Mouse (Mus musculus) thymus, postnatal 10 days (tissue): ENCODE data around the gene Olfr23.
"Not testable (repeated sequence)": the region's sequence is repeated elsewhere in the genome, so short reads cannot be mapped to it uniquely, and the experiment has no call there.

Experiments
- DNase-seq, 2 experiments: peaks; one replicate each; pipeline ENCODE4 v3.0.0; 2021; ENCODE audit warnings: low spot score in 2 of 2

Gene Olfr23

DNA sequence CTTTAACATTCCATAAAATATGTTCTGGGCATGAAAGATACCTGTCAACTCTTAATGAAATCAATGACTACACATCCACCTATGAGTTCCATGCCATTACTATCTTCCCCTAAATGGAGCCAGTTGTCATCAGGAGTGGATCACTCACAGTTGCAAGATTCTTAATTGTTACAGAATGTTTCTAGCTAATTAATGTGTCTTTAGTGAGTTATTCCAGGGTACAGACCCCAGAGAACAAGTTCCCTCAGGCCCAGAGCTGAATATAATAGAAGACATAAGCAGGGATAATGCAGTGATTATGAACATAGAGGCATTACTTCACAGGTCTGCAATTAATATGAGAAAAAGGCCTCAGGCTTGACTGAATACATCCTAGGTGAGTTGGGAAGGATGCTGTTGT, at the start of gene Olfr23:
TSS of gene Olfr23 (plus strand) at position 301 of the 400 bp plus-strand sequence.
- DNase-seq = no peak

DNA sequence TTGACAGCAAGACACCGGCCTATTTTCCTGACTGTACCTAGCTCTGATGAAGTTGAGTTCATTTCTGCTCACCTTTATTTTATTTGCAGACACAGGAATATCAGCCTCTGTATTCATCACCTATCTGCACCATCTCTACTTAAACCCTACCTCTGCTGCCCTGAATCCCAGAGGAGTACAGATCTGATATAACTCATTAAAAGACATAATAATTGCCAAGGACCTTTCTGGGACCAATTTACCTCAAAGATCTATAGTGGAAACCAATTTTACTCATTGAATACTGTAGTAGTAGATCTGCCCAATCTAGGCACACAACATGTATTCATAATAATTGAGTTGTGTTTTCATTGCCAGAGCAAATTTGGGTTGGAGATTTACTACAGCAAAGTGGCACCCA, 45.8 kb upstream of the Olfr23 start, which contains the start of gene Olfr394:
TSS of gene Olfr394 (minus strand) at position 101 of the 400 bp plus-strand sequence.
- no peak for DNase-seq

DNA sequence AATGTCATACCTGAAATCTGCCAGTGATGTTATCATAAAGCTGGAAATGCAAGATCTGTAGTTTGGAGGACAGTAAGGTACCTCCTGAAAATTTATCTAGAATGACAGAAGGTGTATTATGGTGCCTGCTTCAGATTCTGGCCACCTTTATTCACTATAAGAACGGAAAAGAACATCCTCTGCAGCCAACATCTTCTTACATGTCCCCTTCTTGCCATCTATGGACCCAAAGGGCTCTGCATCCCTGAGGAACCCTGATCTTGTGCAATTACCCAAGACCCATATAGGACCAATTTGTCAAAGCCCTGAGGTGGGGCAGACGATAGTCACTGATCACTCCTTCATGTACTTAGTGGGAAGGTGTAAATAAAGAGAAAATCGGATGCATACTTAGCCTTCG, 27.3 kb upstream of the Olfr23 start, which contains the start of gene Olfr395:
TSS of gene Olfr395 (minus strand) at position 101 of the 400 bp plus-strand sequence.
- DNase-seq = not testable (repeated sequence)

DNA sequence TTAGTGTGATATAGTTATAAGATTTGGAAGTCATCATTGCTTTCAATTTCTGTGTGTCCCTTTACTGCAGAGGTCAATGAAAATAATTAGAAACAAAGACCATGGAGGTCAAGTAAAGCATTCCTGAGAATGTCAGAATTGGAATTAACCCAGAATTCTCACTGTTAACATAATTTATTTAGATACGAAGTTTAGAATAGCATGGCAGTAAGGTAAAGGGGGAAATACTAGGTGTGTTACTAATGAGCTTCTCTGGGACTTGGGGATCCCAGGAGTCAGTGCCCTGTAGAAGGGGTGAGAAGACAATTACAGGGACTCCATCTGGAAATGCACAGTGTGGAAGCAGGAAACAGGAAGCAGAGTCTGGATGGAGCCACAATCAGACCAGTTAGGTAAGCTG, 24.0 kb downstream of the Olfr23 start, which contains the start of gene Olfr397:
TSS of gene Olfr397 (plus strand) at position 301 of the 400 bp plus-strand sequence.
- DNase-seq = no peak

DNA sequence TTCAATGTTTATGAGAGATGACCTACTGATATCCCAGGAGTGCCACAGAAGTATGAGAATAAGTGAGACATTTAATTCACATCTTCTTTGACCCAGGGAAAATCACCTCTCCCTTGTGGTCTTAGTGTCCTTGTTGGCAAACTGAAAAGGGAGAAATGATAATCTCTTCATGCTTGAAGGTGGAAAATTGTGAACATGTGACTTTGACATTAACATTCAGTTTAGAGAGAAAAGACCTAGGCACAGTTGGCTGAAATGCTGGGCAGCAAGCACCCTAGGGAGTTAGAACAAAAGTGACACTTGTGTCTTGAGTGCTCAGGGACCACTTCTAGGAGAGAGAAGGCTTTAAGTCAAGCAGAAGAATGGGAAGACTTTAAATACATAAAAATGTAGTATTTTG, 53.8 kb downstream of the Olfr23 start, which contains the start of gene Olfr398:
TSS of gene Olfr398 (minus strand) at position 101 of the 400 bp plus-strand sequence.
- no peak for DNase-seq
